Mouse (Mus musculus): Measurements from ENCODE around the gene Nt5dc2. TPM values are rescaled to one million over a fixed set of nuclear protein-coding genes. Genes with fewer than 3 reads are reported as not detected.

Gene Nt5dc2
- polyA plus RNA-seq, 1 experiment from 2014 or later = 277 TPM

DNA sequence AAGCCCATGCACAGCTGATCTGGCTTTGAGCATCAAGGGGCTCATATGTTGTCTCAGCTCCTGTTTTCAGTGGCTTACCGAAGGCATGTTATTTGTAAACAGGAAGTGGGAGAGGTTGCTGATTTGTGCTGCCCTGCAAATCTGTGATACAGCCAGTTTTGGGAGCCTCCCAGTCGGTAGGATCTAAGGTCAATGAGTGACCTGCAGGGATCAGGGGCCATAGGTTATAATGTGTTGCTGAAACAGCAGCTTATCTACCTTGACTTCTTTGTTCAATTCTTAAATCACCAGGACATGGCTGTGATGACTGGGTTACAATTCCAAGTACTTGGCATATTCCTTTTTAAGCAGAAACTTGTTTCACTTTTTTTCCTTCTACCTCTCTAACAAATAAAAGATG, 15.3 kb upstream of the Nt5dc2 start:
- H3K9ac ChIP-seq = no peak overlapping the region
- H3K4me3 ChIP-seq (replicated peaks; ENCODE audit: low read length) = no peak overlapping the region
- no peaks in the 10 kb centered on the region for H3K4me1 ChIP-seq (replicated peaks; ENCODE audit: control insufficient read depth, insufficient read depth, low read length)
- no peak overlapping the region for H3K4me2 ChIP-seq (replicated peaks)
- H3K9me3 ChIP-seq (ENCODE audit: control insufficient read depth, low read length) = no peaks in the 10 kb centered on the region
- ATAC-seq (ENCODE audit: low FRiP score) (no peak), DNase-seq (ENCODE audit: low spot score) (no peak)
- 84% methylated on average over 2 of the region's 2 CpGs for WGBS
- peaks cover 87% of the 10 kb centered on the region for H3K36me3 ChIP-seq (replicated peaks; ENCODE audit: control insufficient read depth, insufficient read depth)
- H3K27ac ChIP-seq = no peak overlapping the region
- H3K27me3 ChIP-seq (ENCODE audit: control insufficient read depth, insufficient read depth, low read length) = no peaks in the 10 kb centered on the region

DNA sequence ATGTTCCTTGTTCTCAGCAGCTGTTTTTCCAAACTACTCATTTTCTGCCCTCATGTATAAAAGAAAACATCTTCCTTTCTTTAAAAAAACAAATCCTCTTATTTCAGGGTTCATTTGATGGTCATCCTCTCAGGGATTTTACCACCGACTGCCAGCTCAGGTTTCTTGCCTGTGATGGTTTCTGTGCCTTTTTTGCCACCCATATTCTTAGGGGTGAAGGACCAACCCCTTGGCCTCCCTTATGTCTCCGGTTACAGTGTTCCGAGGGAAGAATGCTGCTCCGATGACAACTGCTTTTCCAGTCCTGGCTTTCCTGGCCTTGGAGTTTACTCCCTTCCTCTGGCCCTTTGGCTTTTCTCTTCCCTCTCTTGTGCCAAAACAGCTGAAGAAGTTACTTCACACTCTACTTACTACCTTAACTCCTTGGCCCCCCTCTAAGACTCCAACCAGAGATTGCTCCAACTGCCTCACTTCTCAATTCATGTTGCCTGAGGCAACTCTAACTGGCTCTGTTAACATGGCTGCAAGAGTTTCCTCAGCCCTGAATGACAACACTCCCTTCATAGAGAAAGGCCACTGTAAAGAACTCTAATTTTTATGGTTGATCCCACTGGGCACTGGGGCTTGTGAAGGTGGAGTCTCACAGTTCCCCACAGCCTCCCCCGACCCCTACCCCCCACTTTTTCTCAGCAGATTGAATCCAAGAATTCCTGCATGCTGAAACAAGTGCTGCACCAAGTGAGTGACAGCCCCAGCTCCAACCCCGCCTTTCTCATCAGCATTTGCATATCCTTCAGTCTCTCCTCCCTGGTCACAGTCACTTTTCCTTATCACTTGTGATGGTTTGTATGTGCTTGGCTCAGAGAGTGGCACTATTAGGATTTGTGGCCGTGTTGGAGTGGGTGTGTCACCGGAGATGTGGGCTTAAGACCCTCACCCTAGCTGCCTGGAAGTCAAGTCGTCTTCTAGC, 5.5 kb upstream of the Nt5dc2 start:
- Histone ChIP-seq H3K9me3 (ENCODE audit: control insufficient read depth, low read length) (no peaks in the 10 kb centered on the region), H3K27me3 (ENCODE audit: control insufficient read depth, insufficient read depth, low read length) (no peaks in the 10 kb centered on the region), H3K4me1 (replicated peaks; ENCODE audit: control insufficient read depth, insufficient read depth, low read length) (peaks cover 10% of the 10 kb centered on the region), H3K36me3 (replicated peaks; ENCODE audit: control insufficient read depth, insufficient read depth) (peaks cover 40% of the 10 kb centered on the region), H3K27ac (no peak overlapping the region; the same call in 1 of the 2 replicates), H3K4me2 (replicated peaks) (no peak overlapping the region), H3K9ac (no peak overlapping the region), H3K4me3 (replicated peaks; ENCODE audit: low read length) (no peak overlapping the region)
- ATAC-seq (ENCODE audit: low FRiP score) (no peak), DNase-seq (ENCODE audit: low spot score) (no peak)
- 76% methylated on average over 9 of the region's 9 CpGs for WGBS

DNA sequence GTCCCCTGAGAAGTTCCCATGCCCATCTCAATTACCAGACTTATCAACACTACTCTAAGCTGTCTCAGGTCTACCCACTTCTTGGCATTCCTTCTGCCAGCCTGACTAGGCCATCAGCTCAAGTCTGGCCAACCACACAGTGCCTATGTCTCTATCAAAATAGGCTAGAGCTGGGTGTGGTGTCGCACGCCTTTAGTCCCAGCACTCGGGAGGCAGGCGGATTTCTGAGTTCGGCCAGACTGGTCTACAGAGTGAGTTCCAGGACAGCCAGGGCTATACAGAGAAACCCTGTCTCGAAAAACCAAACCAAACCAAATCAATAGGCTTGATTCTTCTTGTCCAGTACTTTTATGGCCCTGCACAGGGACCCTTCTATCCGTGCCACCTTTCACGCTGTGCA, 4.0 kb upstream of the Nt5dc2 start:
- no peak overlapping the region for H3K27ac ChIP-seq
- peak overlapping the region; percentile 25; the same call in 1 of the 2 replicates for H3K4me2 ChIP-seq (replicated peaks)
- peaks cover 14% of the 10 kb centered on the region for H3K4me1 ChIP-seq (replicated peaks; ENCODE audit: control insufficient read depth, insufficient read depth, low read length)
- peaks cover 29% of the 10 kb centered on the region for H3K36me3 ChIP-seq (replicated peaks; ENCODE audit: control insufficient read depth, insufficient read depth)
- no peak overlapping the region for H3K4me3 ChIP-seq (replicated peaks; ENCODE audit: low read length)
- DNase-seq (ENCODE audit: low spot score) (no peak), ATAC-seq (ENCODE audit: low FRiP score) (no peak)
- no peaks in the 10 kb centered on the region for H3K9me3 ChIP-seq (ENCODE audit: control insufficient read depth, low read length)
- 94% methylated on average over 8 of the region's 8 CpGs for WGBS
- H3K9ac ChIP-seq = no peak overlapping the region
- H3K27me3 ChIP-seq (ENCODE audit: control insufficient read depth, insufficient read depth, low read length) = no peaks in the 10 kb centered on the region

DNA sequence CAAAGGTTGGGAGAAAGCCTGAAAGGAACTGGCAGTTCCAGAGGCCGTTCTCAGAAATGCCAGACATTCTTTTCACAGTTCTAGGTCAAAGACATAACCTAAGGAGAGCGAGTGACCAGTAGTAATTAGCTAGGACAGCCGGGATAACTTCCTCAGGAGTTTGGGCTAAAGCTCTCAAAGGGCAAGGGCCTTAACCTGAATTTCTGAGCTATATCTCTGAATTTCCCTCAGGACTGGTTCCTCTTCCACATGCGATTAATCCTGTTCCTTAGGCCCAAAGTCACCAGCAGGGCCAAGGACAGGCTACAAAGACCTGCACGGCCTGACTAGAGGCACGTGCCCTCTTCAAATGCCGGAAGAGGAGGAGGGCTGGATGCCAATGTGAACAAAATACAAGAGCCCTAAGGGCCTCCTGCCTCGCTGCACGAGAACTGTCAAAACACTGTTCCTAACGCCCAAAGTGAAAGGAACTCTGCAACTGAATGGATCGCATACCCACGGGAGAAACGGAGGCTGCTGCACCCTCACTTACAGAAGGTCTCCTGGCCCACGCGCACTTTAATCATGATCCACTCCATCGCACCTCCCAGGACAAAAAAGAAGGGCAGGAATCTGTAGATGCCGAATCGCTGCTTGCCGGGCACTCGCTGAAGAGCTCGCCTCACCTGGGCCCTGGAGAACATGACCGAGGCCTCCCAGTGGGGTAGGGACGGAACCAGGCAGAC, 2.6 kb upstream of the Nt5dc2 start:
- DNase-seq (ENCODE audit: low spot score) (peak; percentile 52), ATAC-seq (ENCODE audit: low FRiP score) (no peak)
- H3K4me3 ChIP-seq (replicated peaks; ENCODE audit: low read length) = peak overlapping the region; percentile 46
- peak overlapping the region; percentile 68 for H3K9ac ChIP-seq
- H3K4me1 ChIP-seq (replicated peaks; ENCODE audit: control insufficient read depth, insufficient read depth, low read length) = peaks cover 29% of the 10 kb centered on the region
- H3K27me3 ChIP-seq (ENCODE audit: control insufficient read depth, insufficient read depth, low read length) = no peaks in the 10 kb centered on the region
- peaks cover 16% of the 10 kb centered on the region for H3K36me3 ChIP-seq (replicated peaks; ENCODE audit: control insufficient read depth, insufficient read depth)
- H3K27ac ChIP-seq = peak overlapping the region; percentile 48
- peak overlapping the region; percentile 80 for H3K4me2 ChIP-seq (replicated peaks)
- 2% methylated on average over 23 of the region's 23 CpGs for WGBS
- no peaks in the 10 kb centered on the region for H3K9me3 ChIP-seq (ENCODE audit: control insufficient read depth, low read length)

DNA sequence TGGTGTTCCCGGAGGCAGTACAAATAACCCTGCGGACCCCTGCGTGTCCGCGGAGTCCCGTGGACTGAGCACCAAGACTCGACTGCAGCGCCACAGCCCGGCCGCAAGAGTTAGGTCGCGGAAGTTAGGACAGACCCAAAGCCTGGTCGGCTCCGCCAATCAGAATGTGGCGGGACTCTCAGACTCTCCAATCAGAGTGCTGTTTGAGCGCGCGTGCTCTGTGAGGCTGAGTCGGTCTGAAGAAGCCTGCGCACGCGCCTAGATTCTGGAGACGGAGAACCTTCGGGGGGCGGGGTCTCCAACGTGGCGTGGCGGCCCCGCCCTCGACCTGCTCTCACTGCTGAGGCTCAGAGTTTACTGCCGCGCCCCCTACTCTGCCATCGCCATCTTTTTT, 2.0 kb upstream of the Nt5dc2 start, which contains the start of gene Smim4:
Smim4 (minus strand) TSS at position 131 of the 394 bp plus-strand sequence.
- Histone ChIP-seq H3K4me1 (replicated peaks; ENCODE audit: control insufficient read depth, insufficient read depth, low read length) (peaks cover 33% of the 10 kb centered on the region), H3K4me3 (replicated peaks; ENCODE audit: low read length) (peak within 1 kb of the TSS; percentile 46), H3K27me3 (ENCODE audit: control insufficient read depth, insufficient read depth, low read length) (no peaks in the 10 kb centered on the region), H3K9me3 (ENCODE audit: control insufficient read depth, low read length) (no peaks in the 10 kb centered on the region), H3K36me3 (replicated peaks; ENCODE audit: control insufficient read depth, insufficient read depth) (peaks cover 10% of the 10 kb centered on the region; the same call in 1 of the 2 replicates), H3K9ac (peak within 1 kb of the TSS; percentile 68), H3K4me2 (replicated peaks) (peak within 1 kb of the TSS; percentile 80), H3K27ac (peak within 1 kb of the TSS; percentile 90)
- WGBS = under 1% methylated on average over 33 of the region's 33 CpGs
- ATAC-seq (ENCODE audit: low FRiP score) (peak; percentile 95), DNase-seq (ENCODE audit: low spot score) (peak; percentile 98)

DNA sequence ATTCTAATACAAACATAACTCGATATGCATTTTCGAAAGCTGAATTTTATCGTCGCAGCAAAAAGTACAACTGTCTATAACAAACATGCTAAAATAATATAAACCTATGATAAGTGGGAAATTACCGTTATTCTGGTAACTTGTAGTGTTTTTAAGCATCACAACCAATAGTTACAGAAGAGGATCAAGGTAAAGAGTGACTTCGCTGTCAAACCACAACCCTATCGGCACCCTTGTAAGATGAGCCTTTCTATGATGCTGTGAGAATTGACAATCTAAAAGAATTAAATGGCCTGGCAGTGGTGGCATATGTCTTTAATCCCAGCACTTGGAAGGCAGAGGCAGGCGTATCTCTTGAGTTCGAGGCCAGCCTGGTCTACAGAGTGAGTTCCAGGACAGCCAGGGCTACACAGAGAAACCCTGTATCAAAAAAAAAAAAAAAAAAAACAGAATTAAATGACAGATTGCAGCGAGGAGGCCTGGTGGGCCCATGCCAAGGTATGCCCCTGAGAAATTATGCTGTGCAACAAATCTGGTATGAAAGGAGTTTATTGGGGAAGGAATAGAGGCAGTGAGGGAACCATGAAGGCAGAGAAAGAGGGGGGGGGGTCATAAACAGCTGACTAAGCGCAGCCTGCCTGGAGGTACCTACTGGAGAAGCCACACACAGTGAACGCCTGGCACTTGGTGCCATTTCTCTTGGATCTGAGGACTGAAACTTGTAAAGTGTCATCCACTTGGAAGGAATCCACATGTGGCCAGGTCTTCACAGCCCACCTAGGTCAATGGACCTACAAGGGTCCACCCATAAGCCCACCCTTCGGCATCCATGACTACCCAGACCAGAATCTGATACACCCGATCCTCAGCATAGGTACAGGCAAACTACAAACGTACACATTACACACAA, 1.3 kb upstream of the Nt5dc2 start:
- peak overlapping the region; percentile 62 for H3K4me2 ChIP-seq (replicated peaks)
- H3K27ac ChIP-seq = peak overlapping the region; percentile 90
- peaks cover 36% of the 10 kb centered on the region for H3K4me1 ChIP-seq (replicated peaks; ENCODE audit: control insufficient read depth, insufficient read depth, low read length)
- no peaks in the 10 kb centered on the region for H3K27me3 ChIP-seq (ENCODE audit: control insufficient read depth, insufficient read depth, low read length)
- peak overlapping the region; percentile 48 for H3K9ac ChIP-seq
- WGBS = 71% methylated on average over 15 of the region's 15 CpGs
- H3K4me3 ChIP-seq (replicated peaks; ENCODE audit: low read length) = peak overlapping the region; percentile 85
- H3K9me3 ChIP-seq (ENCODE audit: control insufficient read depth, low read length) = no peaks in the 10 kb centered on the region
- no peak for DNase-seq (ENCODE audit: low spot score)
- 0 out of 2 replicates have a peak, but pooled peaks cover 5% of the 10 kb centered on the region for H3K36me3 ChIP-seq (replicated peaks; ENCODE audit: control insufficient read depth, insufficient read depth)
- no peak for ATAC-seq (ENCODE audit: low FRiP score)

DNA sequence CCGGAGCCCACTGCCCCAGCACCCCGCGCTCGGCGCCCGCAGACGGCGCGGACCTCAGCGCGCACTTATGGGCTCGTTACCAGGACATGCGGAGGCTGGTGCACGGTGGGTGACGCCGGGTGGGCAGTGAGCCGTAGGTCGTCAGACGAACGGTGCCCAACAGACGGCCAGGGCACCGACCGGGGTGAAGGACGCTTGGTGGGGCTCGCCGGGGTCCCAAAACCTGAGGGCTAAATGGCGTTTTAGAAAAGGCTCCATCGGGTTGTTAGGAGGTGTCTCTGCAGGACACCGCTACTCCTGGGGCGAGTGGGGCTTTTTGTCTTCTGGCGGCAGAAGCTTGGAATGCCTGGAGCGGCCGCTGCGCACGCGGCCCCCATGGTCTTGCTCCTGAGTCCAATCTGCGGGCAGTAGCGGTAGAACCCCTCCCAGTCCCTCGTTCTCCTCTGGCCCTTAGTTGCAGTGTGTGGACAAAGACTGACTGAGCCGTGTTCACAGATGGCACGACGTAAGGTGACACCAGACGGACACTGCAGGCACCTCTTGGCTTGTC, 494 bp downstream of the Nt5dc2 start:
- H3K9me3 ChIP-seq (ENCODE audit: control insufficient read depth, low read length) = no peaks in the 10 kb centered on the region
- ATAC-seq (ENCODE audit: low FRiP score) (0 out of 2 replicates have a peak, but pooled peaks have one; percentile 3), DNase-seq (ENCODE audit: low spot score) (peak; percentile 50)
- H3K4me3 ChIP-seq (replicated peaks; ENCODE audit: low read length) = peak overlapping the region; percentile 85
- peak overlapping the region; percentile 78 for H3K9ac ChIP-seq
- under 1% methylated on average over 43 of the region's 43 CpGs for WGBS
- no peaks in the 10 kb centered on the region for H3K27me3 ChIP-seq (ENCODE audit: control insufficient read depth, insufficient read depth, low read length)
- peak overlapping the region; percentile 90 for H3K27ac ChIP-seq
- peak overlapping the region; percentile 62 for H3K4me2 ChIP-seq (replicated peaks)
- H3K4me1 ChIP-seq (replicated peaks; ENCODE audit: control insufficient read depth, insufficient read depth, low read length) = peaks cover 37% of the 10 kb centered on the region
- H3K36me3 ChIP-seq (replicated peaks; ENCODE audit: control insufficient read depth, insufficient read depth) = peaks cover 17% of the 10 kb centered on the region

DNA sequence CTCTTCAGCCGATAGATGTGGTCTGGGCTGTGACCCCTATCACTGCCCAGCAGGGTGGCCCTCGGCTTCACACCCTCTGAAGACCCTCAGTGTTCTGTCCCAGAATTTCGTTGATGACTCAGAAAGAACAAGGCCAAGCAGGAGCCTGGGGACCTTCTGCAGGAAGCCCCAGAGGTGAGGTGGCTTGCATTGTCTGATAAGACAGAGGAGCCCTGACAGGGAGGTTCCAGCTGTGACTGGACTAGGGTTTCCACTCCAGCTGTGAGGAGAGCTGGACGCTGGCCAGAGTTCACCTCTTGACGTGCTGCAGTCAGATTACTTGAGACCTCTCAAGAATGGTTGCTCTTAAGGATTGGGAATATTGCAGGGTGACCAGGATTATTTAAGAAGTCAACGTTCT, 1.2 kb downstream of the Nt5dc2 start:
- Histone ChIP-seq H3K4me3 (replicated peaks; ENCODE audit: low read length) (peak overlapping the region; percentile 85), H3K27ac (no peak overlapping the region; the same call in 1 of the 2 replicates), H3K27me3 (ENCODE audit: control insufficient read depth, insufficient read depth, low read length) (no peaks in the 10 kb centered on the region), H3K4me1 (replicated peaks; ENCODE audit: control insufficient read depth, insufficient read depth, low read length) (peaks cover 36% of the 10 kb centered on the region), H3K9ac (peak overlapping the region; percentile 78), H3K36me3 (replicated peaks; ENCODE audit: control insufficient read depth, insufficient read depth) (peaks cover 24% of the 10 kb centered on the region), H3K9me3 (ENCODE audit: control insufficient read depth, low read length) (no peaks in the 10 kb centered on the region), H3K4me2 (replicated peaks) (peak overlapping the region; percentile 62)
- no peak for DNase-seq (ENCODE audit: low spot score)
- WGBS = 10% methylated on average over 6 of the region's 6 CpGs
- ATAC-seq (ENCODE audit: low FRiP score) = no peak

Measured in hindbrain, embryonic 14.5 days (tissue).